Mouse (Mus musculus) ES-Bruce4 (cell line): ENCODE measurements at regions not wholly inside any gene's neighbourhood (a gene's known extent, or its start where the extent isn't known, plus 50 kb on each side); places are given as distances from the start of the nearest gene placed in this dataset.

Experiments used
- CTCF ChIP-seq: IDR thresholded peaks from one replicate; pipeline ENCODE4 v1.8.1; 2011; ENCODE audit warnings: low read depth, low read length
- EP300 ChIP-seq: IDR thresholded peaks from 2 replicates; pipeline ENCODE4 v1.6.1; 2011; ENCODE audit warnings: low read depth, low read length; ENCODE audit not compliant: insufficient read depth

DNA sequence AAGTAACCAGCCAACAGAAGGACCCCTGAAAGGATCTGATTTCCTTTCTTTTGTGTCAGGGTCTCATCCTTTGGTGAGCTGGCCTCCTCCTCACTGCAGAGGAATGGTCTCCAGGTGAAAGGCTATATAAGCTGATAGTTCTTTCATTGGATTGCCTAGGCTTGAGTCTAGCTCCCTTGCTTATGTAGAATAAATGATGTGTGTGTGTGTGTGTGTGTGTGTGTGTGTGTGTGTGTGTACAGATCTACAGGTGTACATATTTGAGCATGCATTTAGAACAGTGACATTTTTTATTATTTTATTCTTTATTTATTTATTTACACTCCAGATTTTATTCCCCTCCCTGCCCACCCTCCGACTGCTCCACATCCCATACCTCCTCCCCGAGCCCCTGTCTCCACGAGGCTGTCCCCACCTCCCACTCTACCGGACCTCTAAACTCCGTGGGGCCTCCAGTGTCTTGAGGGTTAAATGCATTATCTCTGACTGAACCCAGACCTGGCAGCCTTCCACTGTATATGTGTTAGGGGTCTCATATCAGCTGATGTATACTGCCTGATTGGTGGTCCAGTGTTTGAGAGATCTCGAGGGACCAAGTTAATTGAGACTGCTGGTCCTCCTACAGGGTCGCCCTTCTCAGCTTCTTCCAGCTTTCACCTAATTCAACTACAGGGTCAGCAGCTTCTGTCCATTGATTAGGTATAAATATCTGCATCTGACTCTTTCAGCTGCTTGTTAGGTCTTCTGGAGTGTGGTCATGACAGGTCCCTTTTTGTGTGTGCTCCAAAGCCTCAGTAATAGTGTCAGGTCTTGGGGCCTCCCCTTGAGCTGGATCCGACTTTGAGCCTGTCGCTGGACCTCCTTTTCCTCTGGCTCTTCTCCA is 68.7 kb upstream of the Cpm start:
- TF ChIP-seq EP300 (no peak), CTCF (no peak)
